Mouse (Mus musculus): ENCODE data around the gene Lrrc26.

Lrrc26 gene

GRCm38 (mm10) chr2:25293706-25294105 lies 4.0 kb downstream of the Lrrc26 start:
- no peak for DNase-seq (ENCODE audit: low read depth, low spot score)

GRCm38 (mm10) chr2:25297093-25297492 lies 7.4 kb downstream of the Lrrc26 start:
- DNase-seq (ENCODE audit: low read depth, low spot score): no peak

- no peak for DNase-seq (ENCODE audit: low read depth, low spot score)
Observed at GRCm38 (mm10) chr2:25298046-25298445, 8.3 kb downstream of the Lrrc26 start.

GRCm38 (mm10) chr2:25303452-25303851 lies 13.7 kb downstream of the Lrrc26 start:
- DNase-seq (ENCODE audit: low read depth, low spot score): no peak

GRCm38 (mm10) chr2:25303931-25304656 lies 14.4 kb downstream of the Lrrc26 start:
- DNase-seq (ENCODE audit: low read depth, low spot score): no peak

- no peak for DNase-seq (ENCODE audit: low read depth, low spot score)
Observed at GRCm38 (mm10) chr2:25304657-25305541, 15.2 kb downstream of the Lrrc26 start.

- DNase-seq (ENCODE audit: low read depth, low spot score): no peak
Observed at GRCm38 (mm10) chr2:25305587-25306359, 16.1 kb downstream of the Lrrc26 start.

- no peak for DNase-seq (ENCODE audit: low read depth, low spot score)
Observed at GRCm38 (mm10) chr2:25310180-25310579, 20.5 kb downstream of the Lrrc26 start.

- DNase-seq (ENCODE audit: low read depth, low spot score): no peak
Observed at GRCm38 (mm10) chr2:25310969-25311368, 21.3 kb downstream of the Lrrc26 start.

- no peak for DNase-seq (ENCODE audit: low read depth, low spot score)
Observed at GRCm38 (mm10) chr2:25311491-25311891, 21.8 kb downstream of the Lrrc26 start.

- DNase-seq (ENCODE audit: low read depth, low spot score): no peak
Observed at GRCm38 (mm10) chr2:25318119-25318966, 28.6 kb downstream of the Lrrc26 start.

- peak; percentile 48 for DNase-seq (ENCODE audit: low read depth, low spot score)
Observed at GRCm38 (mm10) chr2:25318971-25319773, 29.5 kb downstream of the Lrrc26 start, which contains the start of gene Grin1. Gene Grin1, minus strand, starts transcription at chr2:25319187.

GRCm38 (mm10) chr2:25320084-25320483 lies 30.4 kb downstream of the Lrrc26 start:
- DNase-seq (ENCODE audit: low read depth, low spot score): no peak

GRCm38 (mm10) chr2:25326036-25326435 lies 36.3 kb downstream of the Lrrc26 start:
- no peak for DNase-seq (ENCODE audit: low read depth, low spot score)

- no peak for DNase-seq (ENCODE audit: low read depth, low spot score)
Observed at GRCm38 (mm10) chr2:25328440-25328839, 38.7 kb downstream of the Lrrc26 start.

GRCm38 (mm10) chr2:25331470-25331869 lies 41.8 kb downstream of the Lrrc26 start:
- no peak for DNase-seq (ENCODE audit: low read depth, low spot score)

- DNase-seq (ENCODE audit: low read depth, low spot score): peak; percentile 98
Observed at GRCm38 (mm10) chr2:25332286-25333160, 42.8 kb downstream of the Lrrc26 start, which contains the start of gene Man1b1. Gene Man1b1, plus strand, starts transcription at chr2:25332338.

- DNase-seq (ENCODE audit: low read depth, low spot score): no peak
Observed at GRCm38 (mm10) chr2:25333569-25333968, 43.9 kb downstream of the Lrrc26 start.

- no peak for DNase-seq (ENCODE audit: low read depth, low spot score)
Observed at GRCm38 (mm10) chr2:25338303-25338702, 48.6 kb downstream of the Lrrc26 start.
